Mouse (Mus musculus) small intestine, adult 2 months (tissue): ENCODE results near the gene Zfp710.

Experiments used
- CTCF ChIP-seq: fragments of 200-500 bp; IDR thresholded peaks from 2 replicates; pipeline ENCODE4 v1.5.1; 2012; ENCODE audit warnings: low read depth, mild to moderate bottlenecking, control low read depth, inconsistent platforms, low read length, moderate library complexity, mixed read lengths; ENCODE audit not compliant: insufficient replicate concordance, insufficient read length; ENCODE audit errors: extremely low read depth
- POLR2A ChIP-seq: fragments of 200-500 bp; IDR thresholded peaks from 2 replicates; pipeline ENCODE4 v1.6.1; 2012; ENCODE audit warnings: low read depth, mild to moderate bottlenecking, control low read depth, inconsistent platforms, low read length, moderate library complexity

DNA sequence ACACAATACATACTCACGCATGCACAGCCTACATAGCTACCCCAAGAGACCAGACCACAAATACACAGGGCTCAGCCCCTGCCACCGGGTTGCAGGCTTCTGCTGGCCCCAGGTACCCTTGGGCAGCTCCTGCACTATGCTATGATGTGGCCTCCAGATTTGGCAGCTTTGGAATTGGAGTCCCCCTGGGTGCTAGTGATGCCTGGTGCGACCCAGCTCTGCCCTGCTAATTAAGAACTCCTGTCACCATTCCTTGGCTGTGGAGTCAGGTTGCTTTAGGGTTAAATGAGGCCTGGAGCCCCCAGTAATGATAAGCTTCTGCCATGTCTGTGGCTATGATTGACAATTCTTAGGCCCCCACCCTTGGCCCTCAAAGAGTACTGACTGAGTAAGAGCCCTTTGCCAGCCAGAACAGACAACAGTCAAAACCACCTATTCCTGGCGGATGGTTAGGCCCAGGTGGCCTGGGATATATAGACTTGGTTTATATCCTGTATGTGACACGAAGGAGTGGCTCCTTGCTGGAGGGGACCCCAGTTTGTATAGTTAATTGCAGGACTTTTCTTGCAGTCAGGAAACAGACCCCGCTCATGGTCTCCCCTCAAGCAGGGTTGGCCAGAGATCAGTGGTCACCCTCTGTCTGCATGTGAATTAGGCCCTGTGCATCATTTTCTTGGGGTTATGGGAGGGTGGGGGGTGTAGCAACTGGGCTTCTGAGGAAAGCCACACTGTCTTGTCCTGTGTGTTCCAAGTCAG is 52.5 kb downstream of the Zfp710 start:
- TF ChIP-seq CTCF (no peak), POLR2A (no peak)
